Comparison of ENCODE assay signal across 8 mouse cellular contexts in the genomic region with DNA sequence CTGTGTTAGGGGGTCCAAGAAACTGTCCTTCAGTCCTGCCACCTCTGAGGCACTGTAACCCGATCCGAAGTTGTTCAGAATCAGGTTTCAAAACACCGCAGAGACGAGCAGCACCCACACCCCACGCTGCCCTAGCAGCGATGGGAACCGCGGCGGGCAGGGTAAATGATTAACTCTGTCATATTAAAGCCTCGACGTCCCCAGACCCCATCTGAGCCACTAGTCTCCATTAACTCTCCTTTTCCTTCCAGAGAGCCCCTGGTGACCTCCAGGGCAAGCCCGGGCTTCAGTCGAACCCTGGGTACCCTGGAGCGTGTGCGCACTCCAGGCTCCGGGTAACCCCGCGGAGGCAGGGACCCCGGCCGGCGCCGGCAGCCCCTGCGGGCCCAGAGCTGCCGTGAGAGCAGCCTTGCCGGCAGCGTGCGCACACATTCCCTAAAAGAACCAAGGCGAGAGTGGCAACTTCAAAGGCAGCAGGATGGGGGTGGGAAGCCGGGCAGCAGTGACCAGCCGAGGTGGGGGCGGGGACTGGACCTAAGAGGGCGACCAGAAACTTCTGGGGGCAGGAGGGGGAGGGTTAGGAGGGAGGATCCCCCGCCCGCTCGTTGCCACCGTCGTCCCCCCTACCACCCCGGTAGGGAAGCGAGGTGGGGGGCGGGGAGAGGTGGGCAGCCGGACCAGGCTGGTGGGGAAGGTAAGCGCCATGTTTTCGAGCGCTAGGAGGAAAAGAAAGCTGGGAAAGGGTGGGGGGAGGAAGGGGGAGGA. TPM values are rescaled to one million over a fixed set of nuclear protein-coding genes. Genes with fewer than 3 reads are reported as not detected.
A peak's percentile ranks its signal among the peaks of the same experiment; 100 is the strongest.
DNase-seq lines count a peak whose midpoint lies in the region; ATAC-seq and TF ChIP-seq lines count a peak whose summit lies in the region.

No protein-coding gene starts in this region.

- peaks cover 19% of the 10 kb centered on the region for H3K4me1 ChIP-seq in testis, adult 2 months (ENCODE audit: control insufficient read depth, insufficient read depth, low read length)
- H3K4me1 ChIP-seq in intestine, embryonic 16.5 days (ENCODE audit: control insufficient read depth, insufficient read depth, low read length): peaks cover 19% of the 10 kb centered on the region
- no peaks in the 10 kb centered on the region; the same call in 1 of the 2 replicates for H3K4me1 ChIP-seq in lung, adult 2 months (ENCODE audit: control insufficient read depth, insufficient read depth, low read length)
- H3K4me1 ChIP-seq in neural tube, embryonic 15.5 days: peaks cover 29% of the 10 kb centered on the region

- under 1% methylated on average over 43 of the region's 44 CpGs for WGBS in intestine, embryonic 16.5 days
- 1% methylated on average over 44 of the region's 44 CpGs for WGBS in lung, adult 2 months
- 1% methylated on average over 44 of the region's 44 CpGs for WGBS in neural tube, embryonic 15.5 days

- H3K36me3 ChIP-seq in testis, adult 2 months (ENCODE audit: control insufficient read depth, insufficient read depth, low read length): no peaks in the 10 kb centered on the region
- no peaks in the 10 kb centered on the region for H3K36me3 ChIP-seq in intestine, embryonic 16.5 days (ENCODE audit: control insufficient read depth, insufficient read depth, low read length)
- no peaks in the 10 kb centered on the region for H3K36me3 ChIP-seq in neural tube, embryonic 15.5 days

- TF ChIP-seq POLR2A in testis, adult 2 months (IDR thresholded peaks at IDR 0.05; ENCODE audit: control insufficient read depth, low read depth, low read length): no peak
- TF ChIP-seq POLR2A in lung, adult 2 months (IDR thresholded peaks at IDR 0.05; ENCODE audit: borderline replicate concordance, extremely low read depth, low read depth, low read length): no peak

- H3K27me3 ChIP-seq in testis, adult 2 months (ENCODE audit: control insufficient read depth, insufficient read depth, low read length): no peaks in the 10 kb centered on the region; the same call in 1 of the 2 replicates
- H3K27me3 ChIP-seq in intestine, embryonic 16.5 days (replicated peaks; ENCODE audit: control insufficient read depth, insufficient read depth, low read length): peaks cover 3% of the 10 kb centered on the region
- H3K27me3 ChIP-seq in neural tube, embryonic 15.5 days (replicated peaks): peaks cover 18% of the 10 kb centered on the region; the same call in 1 of the 2 replicates

- no peak overlapping the region for H3K27ac ChIP-seq in testis, adult 2 months (ENCODE audit: control insufficient read depth, insufficient read depth, low read depth, low read length)
- peak overlapping the region; percentile 94 for H3K27ac ChIP-seq in gastrocnemius, adult 2 months
- no peak overlapping the region for H3K27ac ChIP-seq in intestine, embryonic 16.5 days (ENCODE audit: low read length)
- H3K27ac ChIP-seq in neural tube, embryonic 15.5 days (replicated peaks): no peak overlapping the region

- peak; percentile 53 for ATAC-seq in intestine, embryonic 16.5 days
- peak; percentile 55 for ATAC-seq in neural tube, embryonic 15.5 days (ENCODE audit: low FRiP score)

- H3K4me3 ChIP-seq in testis, adult 2 months (ENCODE audit: control insufficient read depth, low read depth, low read length): peak overlapping the region; percentile 67
- H3K4me3 ChIP-seq in gastrocnemius, adult 2 months: peak overlapping the region; percentile 90
- peak overlapping the region; percentile 69 for H3K4me3 ChIP-seq in intestine, embryonic 16.5 days (ENCODE audit: low read length)
- H3K4me3 ChIP-seq in lung, adult 2 months (replicated peaks; ENCODE audit: extremely low read depth, low read depth, low read length): peak overlapping the region; percentile 50
- H3K4me3 ChIP-seq in neural tube, embryonic 15.5 days (replicated peaks): peak overlapping the region; percentile 64

- H3K9me3 ChIP-seq in intestine, embryonic 16.5 days (ENCODE audit: control insufficient read depth, low read length): no peaks in the 10 kb centered on the region
- H3K9me3 ChIP-seq in neural tube, embryonic 15.5 days (replicated peaks): no peaks in the 10 kb centered on the region

- peak overlapping the region; percentile 100 for H3K4me2 ChIP-seq in intestine, embryonic 16.5 days (ENCODE audit: low read depth, low read length)
- peak overlapping the region; percentile 99 for H3K4me2 ChIP-seq in neural tube, embryonic 15.5 days

- intact Hi-C loops in gastrocnemius, adult 2 months (cut with DNase I): loop anchor here (2.0 to 5.0 kb wide), 6 partner anchors 57 to 406 kb away; a partner anchor contains a TSS

- no peak for DNase-seq in testis, postnatal 14 days (ENCODE audit: low spot score)
- peak; percentile 17 for DNase-seq in cerebellum, adult 8-10 months
- peak; percentile 76 for DNase-seq in gastrocnemius, adult 2 months
- DNase-seq in lung, adult 2 months: peak; percentile 27
- no peak for DNase-seq in right cerebral cortex, postnatal 25 days

- TF ChIP-seq CTCF in testis, adult 2 months (IDR thresholded peaks at IDR 0.05; ENCODE audit: control insufficient read depth, insufficient read depth, insufficient replicate concordance, low read depth, low read length): no peak
- TF ChIP-seq CTCF in gastrocnemius, adult 2 months (IDR thresholded peaks at IDR 0.05): no peak
- TF ChIP-seq CTCF in lung, adult 2 months (IDR thresholded peaks at IDR 0.05; ENCODE audit: insufficient read depth, low read length): no peak

- peak overlapping the region; percentile 69 for H3K9ac ChIP-seq in intestine, embryonic 16.5 days (ENCODE audit: low read depth, low read length)
- peak overlapping the region; percentile 61 for H3K9ac ChIP-seq in neural tube, embryonic 15.5 days (replicated peaks)

RNA-seq across cellular contexts. Expression of a gene that starts 1.5 kb away (rescaled TPM):
- polyA plus RNA-seq in testis, adult 2 months (2012; rRNA removed): 0.34 and 0.48 TPM in 2 replicates
- 10 to 100 TPM; 15.6 to 18.1 TPM for total RNA-seq in gastrocnemius, adult 2 months (2021)
- polyA plus RNA-seq in intestine, embryonic 16.5 days (2015; fragmentation: Nextera tagmentation; extraction: Ambion mirVana): 0.20 and 0.24 TPM in 2 replicates
- polyA plus RNA-seq in lung, adult 2 months (2012; rRNA removed): 2.1 and 2.6 TPM in 2 replicates
- polyA plus RNA-seq in neural tube, embryonic 15.5 days (2015; fragmentation: Nextera tagmentation; extraction: Ambion mirVana): 0.54 and 1.3 TPM in 2 replicates

RNA-seq across cellular contexts. Expression of a gene that starts 11.8 kb away (rescaled TPM):
- 4.4 and 5.7 TPM in 2 replicates for polyA plus RNA-seq in testis, adult 2 months (2012; rRNA removed)
- 10 to 100 TPM; 17.6 to 19.4 TPM for total RNA-seq in gastrocnemius, adult 2 months (2021)
- 21.0 and 21.1 TPM in 2 replicates for polyA plus RNA-seq in intestine, embryonic 16.5 days (2015; fragmentation: Nextera tagmentation; extraction: Ambion mirVana)
- 3.5 and 6.4 TPM in 2 replicates for polyA plus RNA-seq in lung, adult 2 months (2012; rRNA removed)
- polyA plus RNA-seq in neural tube, embryonic 15.5 days (2015; fragmentation: Nextera tagmentation; extraction: Ambion mirVana): 17.0 and 21.4 TPM in 2 replicates

RNA-seq across cellular contexts. Expression of a gene that starts 58.1 kb away (rescaled TPM):
- 0.51 and 0.58 TPM in 2 replicates for polyA plus RNA-seq in testis, adult 2 months (2012; rRNA removed)
- total RNA-seq in gastrocnemius, adult 2 months (2021): 10 to 100 TPM; 59.8 to 68.4 TPM
- polyA plus RNA-seq in intestine, embryonic 16.5 days (2015; fragmentation: Nextera tagmentation; extraction: Ambion mirVana): not detected in 2 replicates
- polyA plus RNA-seq in lung, adult 2 months (2012; rRNA removed): 3.0 and 3.6 TPM in 2 replicates
- polyA plus RNA-seq in neural tube, embryonic 15.5 days (2015; fragmentation: Nextera tagmentation; extraction: Ambion mirVana): 2.8 and 6.8 TPM in 2 replicates

Comparison
In these comparisons a context has a peak if more than half of its experiments do, and no peak if none do; other contexts are left out.
1. DNase-seq: peak in cerebellum, adult 8-10 months (single experiment), gastrocnemius, adult 2 months (single experiment) and lung, adult 2 months (single experiment); none in testis, postnatal 14 days (single experiment) and right cerebral cortex, postnatal 25 days (single experiment).
2. Peak in every context shown above with its lines, with median percentiles within 50 percentile points of each other: H3K4me3 ChIP-seq.